Mouse (Mus musculus) spleen, adult 2 months (tissue): Measurements from ENCODE around the gene Polr2b. TPM values are rescaled to one million over a fixed set of nuclear protein-coding genes. Genes with fewer than 3 reads are reported as not detected.

Experiments used
- DNase-seq, 2 experiments: peaks; one replicate each; pipeline versions ENCODE4 v3.0.0 to v3.0.0-alpha.2; 2012 to 2021; ENCODE audit warnings: low spot score in 2 of 2, low read depth in 1 of 2
- H3K27ac ChIP-seq: fragments of 200-500 bp; 2 replicates; pipeline ENCODE4 v1.5.1; 2012; ENCODE audit warnings: low read length, inconsistent platforms; ENCODE audit not compliant: insufficient read depth
- H3K27me3 ChIP-seq: fragments of 200-500 bp; 2 replicates; pipeline ENCODE4 v1.6.1; 2012; ENCODE audit warnings: mild to moderate bottlenecking, moderate library complexity, low read length, inconsistent platforms; ENCODE audit not compliant: control insufficient read depth, insufficient read depth
- H3K36me3 ChIP-seq: fragments of 200-500 bp; 2 replicates; pipeline ENCODE4 v1.6.1; 2012; ENCODE audit warnings: mild to moderate bottlenecking, low read length, inconsistent platforms; ENCODE audit not compliant: control insufficient read depth, insufficient read depth
- H3K4me1 ChIP-seq: fragments of 200-500 bp; 2 replicates; pipeline ENCODE4 v1.6.1; 2011; ENCODE audit warnings: inconsistent platforms; ENCODE audit not compliant: control insufficient read depth, insufficient read depth, insufficient read length
- H3K4me3 ChIP-seq: fragments of 200-500 bp; 2 replicates; pipeline ENCODE4 v1.5.1; 2011; ENCODE audit warnings: mild to moderate bottlenecking, inconsistent platforms; ENCODE audit not compliant: insufficient read depth, insufficient read length; ENCODE audit errors: extremely low read depth
- CTCF ChIP-seq: fragments of 200-500 bp; IDR thresholded peaks from 2 replicates; pipeline ENCODE4 v1.5.1; 2011; ENCODE audit warnings: mild to moderate bottlenecking, inconsistent platforms; ENCODE audit not compliant: insufficient read depth, insufficient read length, insufficient replicate concordance; ENCODE audit errors: extremely low read depth
- POLR2A ChIP-seq: fragments of 200-500 bp; IDR thresholded peaks from 2 replicates; pipeline ENCODE4 v1.6.1; 2011; ENCODE audit warnings: low read depth, low read length, inconsistent platforms
- WGBS: fragments of 180-500 bp; shearing (Covaris S2); methylation state at CpG from one replicate; pipeline ENCODE4 v1.1.7; 2018; 5-methylcytosine and 5-hydroxymethylcytosine counted together
- polyA plus RNA-seq: library from polyadenylated mRNA; depleted of rRNA; stranded (reverse); fragments of >200 nt; gene quantifications from 2 replicates; pipeline ENCODE4 v1.2.3, GENCODE M21; 2012

Polr2b gene
- polyA plus RNA-seq, 1 experiment: 16.8 TPM

DNA sequence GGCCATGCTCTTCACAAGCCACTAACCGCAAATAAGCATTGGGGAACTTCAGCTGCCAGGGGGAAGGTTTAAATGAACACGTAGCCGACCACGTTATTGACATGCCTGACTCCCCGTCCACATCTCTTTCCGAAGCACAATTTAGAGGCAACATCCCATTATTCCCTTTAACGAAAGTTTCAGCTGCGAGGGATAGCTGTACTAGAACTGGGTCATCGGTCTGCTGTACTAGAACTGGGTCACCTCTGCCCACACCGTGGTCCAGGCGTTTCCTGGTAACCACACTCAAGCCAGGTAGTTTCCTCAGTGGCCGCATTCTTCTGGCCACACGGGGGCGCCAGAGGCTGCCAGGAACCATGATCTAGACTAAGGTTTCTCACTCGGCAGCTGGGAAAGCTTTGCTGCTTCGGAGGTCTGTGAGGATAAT is 44.4 kb downstream of the Polr2b start:
- peak overlapping the region; percentile 38; the same call in 1 of the 2 replicates for H3K4me3 ChIP-seq

DNA sequence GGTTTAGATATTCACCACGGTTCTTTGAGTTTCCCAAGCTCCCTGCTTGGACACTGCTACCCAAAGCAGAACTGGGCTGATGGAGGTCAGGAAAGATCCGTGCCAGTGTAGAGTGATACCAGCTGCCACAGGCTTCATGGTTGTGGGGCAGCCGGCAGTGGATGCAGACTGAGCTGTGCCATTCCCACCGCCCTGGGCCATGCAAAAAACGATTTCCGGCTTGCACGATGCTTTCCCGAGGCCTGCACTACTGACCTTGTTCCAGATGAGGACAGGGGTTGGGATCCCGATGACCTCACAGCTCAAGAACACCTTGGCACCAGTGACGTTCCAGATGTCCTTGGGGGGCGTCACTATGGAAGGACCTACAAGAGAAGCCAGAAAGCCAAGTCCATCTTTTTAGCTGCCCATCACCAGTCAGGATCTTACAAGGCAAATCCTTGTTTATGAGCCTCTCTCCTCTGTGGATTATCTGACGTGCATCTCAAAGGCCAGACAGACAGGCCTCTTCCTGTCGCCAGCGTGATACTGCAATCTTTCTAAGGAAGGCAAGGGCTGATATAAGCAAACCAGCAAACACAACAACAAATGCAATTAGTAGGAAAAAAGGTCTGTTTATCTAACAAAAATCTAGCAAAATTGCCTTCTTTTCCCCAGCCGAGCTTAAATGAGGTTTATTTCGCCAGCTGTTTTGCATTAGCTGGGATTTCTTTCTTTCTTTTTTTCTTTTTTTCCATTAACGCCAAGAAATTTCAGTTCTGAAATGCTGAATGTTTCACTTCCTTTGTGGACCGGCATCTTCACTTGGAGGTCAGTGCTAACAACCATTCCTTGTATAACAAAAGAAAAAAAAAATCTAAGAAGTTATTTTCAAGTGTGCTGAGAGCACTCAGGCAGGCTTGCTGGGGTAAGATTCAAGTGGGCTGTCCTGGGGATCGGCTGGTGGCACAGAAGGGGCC is 45.6 kb downstream of the Polr2b start:
- TF ChIP-seq CTCF: no peak
- TF ChIP-seq POLR2A: no peak
- Histone ChIP-seq H3K36me3 (no peaks in the 10 kb centered on the region), H3K4me3 (no peak overlapping the region), H3K27ac (0 out of 2 replicates have a peak overlapping the region, but pooled peaks have one; percentile 55), H3K4me1 (peaks cover 5% of the 10 kb centered on the region; the same call in 1 of the 2 replicates), H3K27me3 (no peaks in the 10 kb centered on the region)
- no peak for DNase-seq
- 81% methylated on average over 19 of the region's 19 CpGs for WGBS

More for the DNA sequence above, 44.4 kb downstream of the Polr2b start:
- TF ChIP-seq CTCF: peak; percentile 98
- TF ChIP-seq POLR2A: no peak
- peaks cover 5% of the 10 kb centered on the region for H3K36me3 ChIP-seq
- peaks cover 5% of the 10 kb centered on the region; the same call in 1 of the 2 replicates for H3K4me1 ChIP-seq
- 5% methylated on average over 16 of the region's 16 CpGs for WGBS
- H3K27me3 ChIP-seq: no peaks in the 10 kb centered on the region
- peak; percentile 40 to 72 for DNase-seq
- H3K27ac ChIP-seq: no peak overlapping the region

DNA sequence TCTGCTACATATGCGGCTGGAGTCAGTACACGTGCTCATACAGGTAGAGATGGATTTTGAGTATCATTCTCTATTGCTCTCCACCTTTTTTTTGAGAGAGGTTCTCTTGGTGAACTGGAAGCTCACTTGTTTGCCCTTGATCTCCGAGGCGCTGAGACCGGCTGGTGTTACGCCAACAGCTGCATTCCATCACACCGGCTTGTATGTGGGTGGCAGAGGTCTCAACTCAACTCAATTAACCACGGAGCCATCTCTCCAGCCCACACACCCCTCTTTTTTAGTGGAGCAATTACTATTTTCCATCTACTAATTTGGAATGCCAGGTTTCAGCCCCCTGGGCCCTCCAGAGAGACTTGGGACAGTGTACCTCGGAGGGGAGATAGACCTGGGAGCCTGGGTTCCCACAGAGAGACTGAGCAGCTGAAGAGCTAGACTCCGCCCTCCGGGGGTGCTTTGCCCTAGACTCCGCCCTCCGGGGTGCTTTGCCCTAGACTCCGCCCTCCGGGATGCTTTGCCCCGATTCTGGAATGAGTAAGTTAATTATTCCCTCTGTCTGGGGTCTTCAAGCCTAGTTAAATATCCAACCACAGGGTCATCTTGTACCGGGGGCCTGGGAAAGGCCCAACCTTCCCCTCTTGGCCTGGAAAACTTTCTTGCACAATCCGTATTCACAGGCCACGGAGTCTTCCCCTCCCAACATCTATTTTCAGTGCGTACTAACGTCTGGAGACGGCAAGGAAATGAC is 47.6 kb downstream of the Polr2b start:
- peak in 1 of 2 experiments; percentile 48 for DNase-seq
- H3K27ac ChIP-seq: peak overlapping the region; percentile 42
- H3K4me1 ChIP-seq: peaks cover 3% of the 10 kb centered on the region; the same call in 1 of the 2 replicates
- no peaks in the 10 kb centered on the region for H3K36me3 ChIP-seq
- WGBS: 27% methylated on average over 22 of the region's 22 CpGs
- peak overlapping the region; percentile 34; the same call in 1 of the 2 replicates for H3K4me3 ChIP-seq
- TF ChIP-seq CTCF (no peak), POLR2A (no peak)
- no peaks in the 10 kb centered on the region for H3K27me3 ChIP-seq

DNA sequence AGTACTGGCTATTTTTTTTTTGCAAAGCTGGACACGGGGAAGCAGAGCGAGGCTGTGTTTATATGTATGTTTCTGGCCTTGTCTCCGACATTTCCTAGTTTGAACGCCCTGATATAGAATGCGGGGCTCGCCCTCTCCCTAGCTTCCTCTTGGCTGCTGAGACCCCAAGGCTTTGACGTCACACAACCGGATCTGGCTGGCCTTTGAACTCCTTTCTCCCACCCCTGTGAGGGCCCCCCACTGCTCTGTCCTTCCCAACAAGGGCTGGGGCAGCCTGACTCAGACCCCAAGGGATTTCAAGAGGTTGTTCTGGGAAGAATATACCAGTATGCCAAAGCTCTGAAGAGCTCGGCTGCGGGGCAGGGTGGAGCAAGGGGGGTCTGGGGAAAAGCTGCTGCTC is 48.4 kb downstream of the Polr2b start:
- Histone ChIP-seq H3K27ac (peak overlapping the region; percentile 11), H3K4me1 (peaks cover 3% of the 10 kb centered on the region; the same call in 1 of the 2 replicates), H3K36me3 (no peaks in the 10 kb centered on the region), H3K4me3 (peak overlapping the region; percentile 7; the same call in 1 of the 2 replicates), H3K27me3 (no peaks in the 10 kb centered on the region)
- TF ChIP-seq POLR2A: no peak
- no peak for TF ChIP-seq CTCF
- 13% methylated on average over 10 of the region's 10 CpGs for WGBS
- DNase-seq: no peak

DNA sequence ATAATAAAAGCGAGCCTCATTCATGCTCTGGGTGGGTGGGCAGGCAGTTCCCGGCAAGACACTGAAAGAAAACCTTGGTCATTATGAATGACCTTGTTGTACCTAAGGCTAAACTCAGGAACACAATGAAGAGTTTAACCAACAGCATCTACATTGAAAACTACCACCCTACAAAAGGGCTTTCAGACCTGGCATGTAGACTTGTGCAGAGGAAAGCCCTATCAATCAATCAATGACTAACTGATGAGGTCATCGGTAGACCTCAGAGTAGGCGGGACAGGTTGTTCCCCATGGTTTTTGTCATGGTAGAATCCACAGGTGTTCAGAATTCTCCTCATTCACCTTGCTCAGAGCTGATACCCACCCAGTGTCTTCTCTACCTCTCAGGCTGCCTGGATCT is 50.0 kb downstream of the Polr2b start:
- WGBS: 91% methylated on average over 4 of the region's 4 CpGs
- no peak overlapping the region for H3K27ac ChIP-seq

DNA sequence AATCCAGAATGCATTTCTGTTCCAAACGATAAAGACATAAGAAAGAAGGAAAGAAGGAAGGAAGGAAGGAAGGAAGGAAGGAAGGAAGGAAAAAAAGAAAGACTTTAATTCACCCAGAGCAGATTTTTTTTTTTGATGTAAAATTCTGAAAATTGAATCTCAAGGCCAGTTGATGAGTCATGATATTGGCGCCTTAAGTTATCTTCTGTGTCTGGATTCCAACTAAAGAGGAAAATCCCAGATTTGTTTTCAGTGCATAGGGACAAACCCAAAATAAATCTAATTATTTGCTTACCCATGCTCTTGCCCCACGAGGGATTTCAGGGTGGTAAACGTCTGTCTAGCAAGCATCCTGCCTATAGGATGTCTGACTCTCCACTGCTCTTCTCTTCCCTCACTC is 51.1 kb downstream of the Polr2b start:
- DNase-seq: no peak
- no peak overlapping the region for H3K4me3 ChIP-seq
- no peaks in the 10 kb centered on the region for H3K27me3 ChIP-seq
- no peak for TF ChIP-seq CTCF
- no peak for TF ChIP-seq POLR2A
- no peak overlapping the region for H3K27ac ChIP-seq
- peaks cover 3% of the 10 kb centered on the region; the same call in 1 of the 2 replicates for H3K4me1 ChIP-seq
- H3K36me3 ChIP-seq: no peaks in the 10 kb centered on the region
- WGBS: 62% methylated on average over 4 of the region's 4 CpGs

More for the DNA sequence above, 50.0 kb downstream of the Polr2b start:
- Histone ChIP-seq H3K4me1 (peaks cover 3% of the 10 kb centered on the region; the same call in 1 of the 2 replicates), H3K4me3 (no peak overlapping the region), H3K27me3 (no peaks in the 10 kb centered on the region), H3K36me3 (no peaks in the 10 kb centered on the region)
- TF ChIP-seq POLR2A (no peak), CTCF (no peak)
- DNase-seq: no peak
